Mouse (Mus musculus) splenic B cell, adult 2 months (primary cell): Measurements from ENCODE around the gene Mrpl51.
A peak's percentile ranks its signal among the peaks of the same experiment; 100 is the strongest.

ENCODE experiments used
- DNase-seq: peaks from one replicate; pipeline ENCODE4 v3.0.0-alpha.2; 2011; ENCODE audit warnings: low read depth, low spot score
- H3K27me3 ChIP-seq: 2 replicates; pipeline ENCODE4 v1.6.1; 2012; ENCODE audit warnings: mild to moderate bottlenecking, low read length, moderate library complexity, mixed read lengths; ENCODE audit not compliant: control insufficient read depth, poor library complexity, insufficient read depth, severe bottlenecking
- H3K36me3 ChIP-seq: 2 replicates; pipeline ENCODE4 v1.6.1; 2012; ENCODE audit warnings: mild to moderate bottlenecking, low read length, moderate library complexity, mixed read lengths; ENCODE audit not compliant: control insufficient read depth, poor library complexity, insufficient read depth, severe bottlenecking

Gene Mrpl51

GRCm38 (mm10) chr6:125165328-125165891 is 26.2 kb upstream of the Mrpl51 start:
- H3K27me3 ChIP-seq = no peaks in the 10 kb centered on the region
- H3K36me3 ChIP-seq = peaks cover 2% of the 10 kb centered on the region; the same call in 1 of the 2 replicates
- DNase-seq = peak; percentile 97

GRCm38 (mm10) chr6:125166051-125166751 is 25.4 kb upstream of the Mrpl51 start, which contains the start of gene Gapdh:
TSS of gene Gapdh (minus strand) at chr6:125166467.
- peak; percentile 20 for DNase-seq
- H3K27me3 ChIP-seq = no peaks in the 10 kb centered on the region

GRCm38 (mm10) chr6:125166861-125167650 is 24.5 kb upstream of the Mrpl51 start:
- DNase-seq = no peak
- Histone ChIP-seq H3K36me3 (0 out of 2 replicates have a peak, but pooled peaks cover 2% of the 10 kb centered on the region), H3K27me3 (no peaks in the 10 kb centered on the region)

More at GRCm38 (mm10) chr6:125166051-125166751, 25.4 kb upstream of the Mrpl51 start, which contains the start of gene Gapdh:
- 0 out of 2 replicates have a peak, but pooled peaks cover 2% of the 10 kb centered on the region for H3K36me3 ChIP-seq

GRCm38 (mm10) chr6:125168086-125168485 is 23.5 kb upstream of the Mrpl51 start:
- Histone ChIP-seq H3K36me3 (0 out of 2 replicates have a peak, but pooled peaks cover 2% of the 10 kb centered on the region), H3K27me3 (no peaks in the 10 kb centered on the region)
- no peak for DNase-seq

GRCm38 (mm10) chr6:125170194-125170593 is 21.4 kb upstream of the Mrpl51 start:
- Histone ChIP-seq H3K27me3 (no peaks in the 10 kb centered on the region), H3K36me3 (peaks cover 2% of the 10 kb centered on the region; the same call in 1 of the 2 replicates)
- no peak for DNase-seq

- H3K27me3 ChIP-seq = no peaks in the 10 kb centered on the region
- no peak for DNase-seq
- peaks cover 2% of the 10 kb centered on the region for H3K36me3 ChIP-seq
These were observed 19.1 kb upstream of the Mrpl51 start for GRCm38 (mm10) chr6:125172474-125172873.

- Histone ChIP-seq H3K27me3 (no peaks in the 10 kb centered on the region), H3K36me3 (peaks cover 2% of the 10 kb centered on the region)
- DNase-seq = no peak
These were observed 18.3 kb upstream of the Mrpl51 start for GRCm38 (mm10) chr6:125173256-125173655.

- H3K27me3 ChIP-seq = no peaks in the 10 kb centered on the region
- no peaks in the 10 kb centered on the region; the same call in none of the 2 replicates for H3K36me3 ChIP-seq
- no peak for DNase-seq
These were observed 16.1 kb upstream of the Mrpl51 start for GRCm38 (mm10) chr6:125175469-125175868.

GRCm38 (mm10) chr6:125179601-125180000 is 12.0 kb upstream of the Mrpl51 start:
- Histone ChIP-seq H3K36me3 (peaks cover 7% of the 10 kb centered on the region), H3K27me3 (no peaks in the 10 kb centered on the region)
- DNase-seq = no peak

- no peaks in the 10 kb centered on the region for H3K27me3 ChIP-seq
- peaks cover 10% of the 10 kb centered on the region for H3K36me3 ChIP-seq
- DNase-seq = no peak
These were observed 9.5 kb upstream of the Mrpl51 start for GRCm38 (mm10) chr6:125182133-125182532.

GRCm38 (mm10) chr6:125186203-125186602 is 5.4 kb upstream of the Mrpl51 start:
- no peak for DNase-seq
- Histone ChIP-seq H3K36me3 (peaks cover 8% of the 10 kb centered on the region), H3K27me3 (no peaks in the 10 kb centered on the region)

- Histone ChIP-seq H3K36me3 (peaks cover 3% of the 10 kb centered on the region), H3K27me3 (no peaks in the 10 kb centered on the region)
- DNase-seq = no peak
These were observed 785 bp upstream of the Mrpl51 start for GRCm38 (mm10) chr6:125190816-125191215.

GRCm38 (mm10) chr6:125192016-125192714 is 564 bp downstream of the Mrpl51 start:
- H3K36me3 ChIP-seq = peaks cover 3% of the 10 kb centered on the region; the same call in 1 of the 2 replicates
- DNase-seq = peak; percentile 94
- no peaks in the 10 kb centered on the region for H3K27me3 ChIP-seq

GRCm38 (mm10) chr6:125192841-125193240 is 1.2 kb downstream of the Mrpl51 start:
- DNase-seq = no peak
- peaks cover 3% of the 10 kb centered on the region; the same call in 1 of the 2 replicates for H3K36me3 ChIP-seq
- H3K27me3 ChIP-seq = no peaks in the 10 kb centered on the region
